Mouse (Mus musculus): ENCODE measurements at regions not wholly inside any gene's neighbourhood (a gene's known extent, or its start where the extent isn't known, plus 50 kb on each side); places are given as distances from the start of the nearest gene placed in this dataset.
"Not testable (repeated sequence)": the region's sequence is repeated elsewhere in the genome, so short reads cannot be mapped to it uniquely, and the experiment has no call there.

DNA sequence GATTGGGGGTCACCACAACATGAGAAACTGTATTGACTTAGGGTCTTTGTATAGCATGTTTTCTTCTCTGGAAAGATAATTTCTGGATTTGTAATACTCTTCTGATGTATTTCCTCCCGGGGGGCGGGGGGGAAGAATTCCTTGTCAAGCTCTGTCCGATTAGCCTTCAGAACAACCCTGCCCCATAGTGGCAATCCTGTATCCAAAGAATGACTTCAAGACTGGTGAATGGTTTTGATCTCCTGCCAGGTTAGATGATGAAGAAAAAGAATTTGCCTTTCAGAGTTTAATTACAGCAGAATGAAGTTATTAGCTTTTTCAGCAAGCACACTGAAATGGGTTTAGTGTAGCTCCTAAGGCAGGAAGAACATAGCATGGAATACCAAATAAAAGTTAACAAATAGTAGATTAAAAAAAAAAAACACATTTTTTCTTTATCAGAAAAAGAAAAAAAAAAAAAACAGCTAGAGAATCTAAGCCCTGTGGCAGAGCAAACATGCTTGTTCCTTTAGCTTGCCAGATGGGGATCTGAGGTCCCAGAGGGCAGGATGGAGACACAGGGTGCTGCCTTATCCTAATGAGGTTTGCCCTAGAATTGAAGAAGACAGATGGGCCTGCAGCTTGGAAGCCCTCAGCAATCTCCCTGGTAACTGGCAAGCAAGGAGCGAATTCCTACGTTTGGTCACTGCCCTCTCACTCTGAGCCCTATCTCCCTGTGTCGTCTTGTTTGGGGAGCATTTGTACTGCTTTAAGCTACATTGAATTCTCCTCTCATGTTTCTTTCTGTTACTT lies 280.9 kb upstream of the Gm9972 start:
- DNase-seq, result no peak

DNA sequence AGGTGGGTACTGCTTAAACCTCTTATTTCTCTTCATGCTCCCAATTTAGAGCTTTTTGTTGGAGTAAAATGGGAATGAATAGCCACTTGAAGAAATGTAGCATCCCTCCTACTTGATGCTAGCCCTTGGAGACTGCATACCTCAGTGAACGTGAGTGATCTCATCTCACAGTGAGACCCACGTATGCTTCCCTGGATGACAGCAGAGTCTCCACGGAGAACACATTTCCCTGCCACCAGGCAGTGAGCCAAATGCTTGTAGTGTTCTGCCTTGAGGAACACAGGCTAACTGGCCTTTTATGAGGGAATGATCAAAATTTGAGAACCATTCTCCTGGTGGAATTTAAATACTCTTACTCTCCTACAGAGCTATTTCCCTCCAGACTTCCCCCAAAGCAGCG lies 280.1 kb upstream of the Gm9972 start:
- DNase-seq, result no peak

DNA sequence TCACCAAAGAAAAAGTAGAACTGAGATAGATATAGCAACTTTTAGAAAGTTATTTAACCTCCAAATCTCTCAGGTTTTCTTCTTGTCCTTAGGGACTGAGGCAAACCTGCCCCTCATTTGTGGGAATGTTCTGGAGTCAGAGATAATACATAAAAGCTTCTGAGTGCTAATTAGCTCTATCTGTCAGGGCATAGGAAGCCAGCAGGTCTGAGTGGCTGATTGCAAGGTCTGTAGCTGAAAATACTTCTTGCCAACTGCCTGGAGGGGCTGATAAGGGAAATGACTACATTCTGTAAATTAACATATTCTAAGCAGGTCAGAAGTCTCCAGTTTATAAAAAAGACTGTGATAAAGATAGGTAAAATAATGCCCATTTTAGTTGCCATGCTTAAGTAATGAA lies 270.3 kb upstream of the Gm9972 start:
- no peak for DNase-seq

DNA sequence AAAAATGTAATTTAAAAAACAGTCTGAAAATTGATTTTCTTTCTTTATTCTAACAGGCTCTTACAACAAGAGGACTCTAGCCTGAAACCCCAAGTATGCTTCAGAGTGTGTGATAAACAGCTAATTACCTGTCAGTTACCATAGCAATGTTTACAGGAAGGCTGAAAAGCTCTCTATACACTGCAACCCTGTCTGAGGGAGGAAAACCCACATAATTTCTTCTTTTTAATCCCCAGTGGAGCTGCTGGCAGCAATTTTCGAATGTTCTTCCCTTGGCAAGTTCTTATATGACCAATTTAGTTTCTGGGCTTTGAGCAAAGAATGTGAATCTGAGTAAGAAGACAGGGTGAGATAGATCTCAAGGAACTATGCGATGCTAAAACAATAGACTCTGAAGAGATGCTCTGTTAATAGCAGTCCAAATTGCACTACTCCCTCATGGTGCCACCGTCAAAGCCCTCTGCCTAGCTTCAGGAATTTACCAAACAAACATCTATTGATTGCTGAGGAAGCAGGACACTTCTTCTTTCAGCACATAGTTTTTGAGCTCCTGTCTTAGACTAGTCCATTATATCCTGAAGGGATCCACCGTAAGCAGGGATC lies 260.4 kb upstream of the Gm9972 start:
- DNase-seq, result no peak

DNA sequence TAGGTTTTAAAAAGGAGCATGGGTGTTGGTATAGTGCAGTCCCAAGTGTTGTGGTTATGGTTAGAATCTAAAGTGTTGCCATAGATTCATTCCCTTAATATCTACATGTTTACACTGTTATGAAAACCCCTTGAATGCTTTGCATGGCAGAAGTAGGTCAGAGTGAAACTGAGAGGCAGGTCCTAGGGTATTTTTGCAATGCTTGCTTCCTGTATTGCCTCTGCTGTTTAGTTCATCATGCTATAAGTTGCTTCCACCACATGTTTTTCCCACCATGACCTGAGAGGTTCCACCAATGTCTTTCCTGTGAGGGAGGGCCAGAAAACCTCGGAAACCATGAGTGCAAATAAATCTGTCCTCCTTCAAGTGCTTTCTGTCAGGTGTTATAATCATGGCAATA lies 224.1 kb upstream of the Gm9972 start:
- DNase-seq, result no peak

DNA sequence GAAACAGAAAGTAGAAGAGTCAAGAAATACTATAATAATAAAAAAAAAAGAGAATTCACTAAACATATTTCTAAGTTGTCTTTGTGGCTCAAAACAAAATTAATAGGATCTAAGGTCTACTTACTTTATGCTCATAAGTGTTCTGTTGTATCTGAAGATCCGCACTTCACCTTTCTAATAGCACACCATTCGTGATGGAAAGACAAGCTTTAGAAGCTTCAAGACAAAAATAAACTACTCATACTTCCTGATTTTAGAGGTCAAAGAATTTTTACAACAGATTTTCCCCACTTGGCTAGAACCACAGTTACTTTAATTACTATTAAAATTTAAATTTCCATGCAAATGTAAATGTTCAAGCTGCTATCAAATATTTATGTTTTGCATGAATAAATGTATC lies 219.8 kb upstream of the Gm9972 start:
- no peak for DNase-seq

DNA sequence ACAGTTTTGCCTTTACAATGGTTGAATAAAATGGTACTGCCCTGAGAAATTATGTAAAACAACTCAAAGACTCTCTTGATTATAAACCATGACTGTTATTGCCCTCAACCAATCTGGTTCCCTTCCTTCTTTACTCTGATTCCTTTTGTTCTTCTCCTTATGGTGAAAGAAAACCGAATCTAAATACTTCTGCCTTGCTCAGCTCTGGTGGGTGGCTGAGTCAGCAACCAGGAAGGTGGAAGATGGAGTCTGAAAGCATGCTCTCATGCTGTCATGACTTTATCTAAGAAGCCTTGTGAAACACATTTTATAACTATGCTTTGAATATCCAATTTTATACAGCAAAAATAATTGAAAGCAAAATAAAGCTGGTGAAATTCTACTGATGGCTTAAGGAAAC lies 212.7 kb upstream of the Gm9972 start:
- peak; percentile 7 for DNase-seq

DNA sequence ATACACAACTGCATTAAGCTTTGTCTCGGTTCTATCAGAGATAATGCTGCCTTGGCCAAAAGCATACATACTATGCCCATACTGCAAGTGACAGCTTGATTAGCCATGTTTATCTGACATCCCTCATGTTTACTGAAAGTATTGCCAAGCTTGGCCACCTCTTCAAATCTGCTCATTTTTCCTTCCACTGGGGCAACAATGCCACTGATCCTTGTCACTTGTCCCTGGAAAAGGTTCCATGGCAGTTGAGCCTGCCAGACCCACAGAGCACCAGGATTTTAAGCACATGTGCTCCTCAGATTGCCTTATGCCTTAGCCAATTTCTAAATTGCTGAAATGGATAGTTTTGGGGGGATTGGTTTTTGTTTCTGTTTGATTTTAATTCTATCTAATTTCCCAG lies 189.8 kb upstream of the Gm9972 start:
- DNase-seq, result no peak

DNA sequence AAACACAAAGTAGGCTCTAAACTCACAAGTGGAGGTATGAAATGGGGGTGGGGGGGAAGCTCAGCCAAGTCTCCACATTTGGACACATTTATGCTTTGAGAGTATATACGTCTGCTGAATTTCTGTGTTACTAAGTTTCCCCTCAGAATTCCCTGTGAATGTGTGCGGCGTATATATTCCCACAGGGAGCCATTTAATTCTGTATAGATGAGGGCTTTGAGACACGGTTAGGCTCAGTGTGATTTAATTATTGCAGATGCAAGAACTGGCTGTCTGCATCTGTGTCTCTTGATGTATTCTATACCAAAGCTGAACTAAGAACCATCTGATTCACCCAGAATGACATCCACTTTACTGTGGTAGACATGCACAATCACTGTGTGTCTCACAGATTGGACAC lies 181.1 kb upstream of the Gm9972 start:
- DNase-seq, result no peak

DNA sequence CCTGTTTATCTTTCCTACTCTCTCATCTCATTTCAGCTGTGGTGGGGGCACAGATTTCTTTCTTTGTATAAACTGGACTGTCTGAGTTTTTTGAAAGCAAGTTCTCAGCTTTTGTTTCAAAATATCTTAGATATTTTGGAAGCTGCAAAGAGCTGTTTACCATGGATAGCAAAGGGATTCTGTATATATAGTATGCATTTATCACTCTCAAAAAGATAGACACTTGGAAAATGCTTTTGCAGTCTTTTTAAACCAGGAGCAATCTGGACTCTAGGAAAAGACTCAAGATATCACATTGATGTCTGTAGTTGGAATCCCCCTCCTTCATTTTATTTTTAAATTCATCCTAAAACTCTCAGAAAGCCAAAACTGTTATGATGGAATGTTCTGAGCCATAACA lies 177.9 kb upstream of the Gm9972 start:
- no peak for DNase-seq

DNA sequence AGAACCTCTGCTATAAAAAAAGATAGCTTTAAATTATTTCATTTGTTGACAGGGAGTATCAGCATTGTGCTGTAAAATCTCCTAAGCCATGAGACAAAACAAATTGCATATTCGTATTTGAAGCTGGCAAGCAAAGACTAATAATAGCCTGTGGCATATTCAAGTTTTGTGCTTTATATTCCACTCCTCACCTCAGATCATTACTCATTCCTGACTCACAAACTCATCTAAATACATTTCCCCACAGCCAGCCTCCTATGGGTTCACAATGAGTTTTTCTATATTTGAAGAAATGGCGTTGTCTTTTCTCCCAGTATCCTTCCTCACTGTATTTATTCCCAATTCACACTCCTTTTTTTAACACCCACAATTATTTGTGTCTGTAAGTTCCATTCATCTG lies 161.5 kb upstream of the Gm9972 start:
- DNase-seq, result no peak

DNA sequence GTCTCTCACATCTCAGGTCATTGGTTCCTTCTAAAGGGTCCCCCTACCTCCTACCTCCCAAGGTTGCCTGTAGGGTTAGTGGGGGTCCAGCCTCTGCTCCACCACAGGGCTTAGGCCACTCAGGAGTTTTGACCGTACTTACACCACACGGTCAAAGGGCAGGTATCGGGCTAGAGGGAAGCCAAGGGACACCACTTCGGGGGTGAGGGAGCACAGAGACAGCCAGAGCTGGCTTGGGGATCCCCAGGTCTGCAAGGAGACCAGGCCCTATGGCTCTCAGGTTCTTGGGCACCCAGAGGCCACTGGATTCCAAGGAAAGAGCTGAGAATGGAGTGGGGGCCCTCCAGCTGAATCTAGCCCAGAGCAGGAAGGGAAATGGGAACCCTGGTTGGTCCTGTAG lies 135.5 kb upstream of the Gm9972 start:
- DNase-seq, result no peak

DNA sequence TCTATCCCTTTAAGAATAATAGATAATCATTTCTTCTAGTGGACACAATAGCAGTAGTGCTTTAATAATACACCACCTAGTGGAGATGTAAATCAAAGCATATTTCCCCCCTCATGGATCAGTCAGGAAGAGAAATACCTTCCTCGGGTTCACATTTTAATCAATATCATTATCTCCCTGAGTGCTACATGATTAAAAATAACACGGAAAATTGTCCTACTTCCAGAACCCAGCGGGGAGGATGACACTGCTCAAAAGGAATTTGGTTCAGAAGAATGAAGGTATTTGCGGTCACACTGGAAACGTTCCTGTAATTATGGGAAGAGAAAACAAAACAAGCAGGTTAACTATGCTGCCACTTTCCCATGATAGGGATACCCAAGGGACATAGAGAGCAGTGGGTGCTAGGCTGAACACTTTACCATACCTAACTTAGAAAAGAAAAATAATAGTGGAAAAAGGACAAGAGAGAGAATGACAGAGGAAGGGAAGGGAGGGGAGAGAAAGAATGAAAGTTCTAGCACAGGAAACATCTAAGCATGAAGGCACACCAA lies 132.0 kb upstream of the Gm9972 start:
- DNase-seq, result no peak

DNA sequence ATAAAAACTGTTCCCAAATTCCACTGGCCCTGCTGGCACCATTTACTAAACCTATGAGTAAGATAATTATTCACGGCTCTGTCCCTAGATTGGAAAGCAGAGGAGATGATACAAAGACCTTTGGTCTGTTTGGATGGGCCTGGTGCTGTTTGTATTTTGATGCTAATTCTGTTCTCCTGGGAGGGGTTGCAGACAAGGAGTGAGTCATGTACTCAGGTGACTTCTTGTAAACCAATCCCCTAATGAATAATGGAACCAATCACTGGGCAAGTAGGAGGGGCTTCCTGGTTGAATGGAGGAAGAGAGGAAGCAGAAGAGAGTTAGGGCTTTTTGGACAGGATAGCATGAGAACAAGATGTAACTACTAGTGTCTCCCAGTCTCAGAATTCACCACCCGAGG lies 130.0 kb upstream of the Gm9972 start:
- DNase-seq, result no peak

DNA sequence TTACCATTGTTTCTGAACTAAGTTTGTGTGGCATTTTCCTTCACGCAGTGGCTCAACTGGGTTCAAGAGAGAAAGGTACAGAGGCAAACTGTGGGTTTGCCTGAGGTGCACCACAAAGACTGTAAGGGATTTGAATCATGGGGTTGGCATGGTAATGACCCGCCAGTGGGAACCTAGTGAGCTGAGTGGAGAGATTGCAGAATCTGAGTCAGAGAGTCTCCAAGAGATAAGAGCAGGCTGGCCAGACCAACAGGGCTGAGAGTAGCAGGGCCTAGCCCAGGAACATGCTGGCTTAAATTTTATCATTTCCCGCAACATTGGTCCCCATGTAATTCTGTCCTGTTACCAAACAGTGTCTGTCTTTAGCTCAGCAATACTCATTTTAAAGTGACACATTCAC lies 129.5 kb upstream of the Gm9972 start:
- no peak for DNase-seq

DNA sequence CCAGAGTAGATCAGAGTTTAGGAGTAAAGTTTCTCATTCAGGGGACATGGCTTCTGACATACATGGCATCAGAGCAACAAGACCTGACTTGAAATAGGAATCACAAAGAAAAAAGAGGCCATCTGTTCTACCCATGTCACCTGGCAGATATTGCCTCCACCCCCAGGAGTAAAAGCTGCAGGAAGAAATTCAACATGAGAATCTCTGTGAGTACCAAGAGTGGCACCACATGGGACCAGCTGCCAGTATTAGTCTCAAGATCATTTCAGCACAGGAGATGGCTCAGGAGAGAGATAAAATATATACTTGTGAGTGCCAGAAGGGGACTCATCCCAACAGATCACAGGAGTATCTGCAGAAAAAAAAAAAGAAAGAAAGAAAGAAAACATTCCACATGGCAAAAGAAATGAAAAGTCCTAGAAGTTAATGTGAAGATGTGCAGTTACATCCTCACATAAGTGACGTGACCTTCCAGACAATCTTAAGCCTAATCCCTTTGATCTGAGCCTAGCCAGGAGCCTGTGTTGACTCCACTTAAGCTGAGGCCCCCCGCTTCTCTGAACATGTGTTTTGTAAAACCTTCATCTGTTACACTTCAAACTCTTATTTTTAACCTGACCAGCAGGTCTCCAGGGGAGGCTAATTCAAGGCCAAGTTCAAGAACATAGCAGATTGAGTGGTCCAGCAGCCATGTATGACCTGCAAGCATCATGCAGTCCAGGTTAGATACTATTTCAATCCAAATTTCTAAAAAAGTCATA lies 118.9 kb upstream of the Gm9972 start:
- no peak for DNase-seq

DNA sequence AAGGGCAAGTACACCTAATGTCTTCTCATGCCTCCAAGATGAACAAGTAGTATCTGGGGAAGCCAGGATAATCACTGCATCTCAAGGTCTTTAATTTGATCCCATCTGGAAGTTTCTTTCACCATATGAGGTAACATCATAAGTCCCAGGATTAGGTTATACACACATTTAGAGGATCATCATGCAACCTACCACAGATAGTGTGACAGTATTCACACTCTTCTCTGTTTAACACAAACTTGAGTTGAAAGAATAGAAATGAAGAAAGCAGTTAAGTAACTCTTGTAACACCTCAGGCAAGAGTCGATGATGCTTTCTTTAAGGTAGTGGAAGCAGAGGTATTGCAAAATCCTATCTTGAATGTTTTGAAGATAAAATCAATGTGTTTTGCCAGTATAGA lies 116.3 kb upstream of the Gm9972 start:
- no peak for DNase-seq

DNA sequence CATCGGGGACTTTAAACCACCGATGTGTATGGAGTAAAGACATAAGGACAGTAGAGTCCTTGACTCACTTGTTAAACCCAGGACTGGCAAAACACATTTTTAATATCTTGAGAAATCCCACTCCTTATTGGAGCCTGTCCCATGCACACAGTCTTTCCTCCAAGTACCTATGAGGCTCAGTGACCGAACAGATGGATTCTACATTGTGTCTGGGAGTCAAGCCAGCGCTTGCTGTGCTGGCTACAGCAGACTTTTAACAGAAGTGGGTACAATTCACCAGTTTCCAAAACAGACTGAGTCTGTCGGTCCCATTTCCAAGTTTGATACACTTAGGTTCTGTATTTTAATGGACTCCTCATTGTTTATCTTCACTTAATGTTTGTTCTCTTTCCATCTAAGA lies 108.4 kb upstream of the Gm9972 start:
- peak; percentile 57 for DNase-seq

DNA sequence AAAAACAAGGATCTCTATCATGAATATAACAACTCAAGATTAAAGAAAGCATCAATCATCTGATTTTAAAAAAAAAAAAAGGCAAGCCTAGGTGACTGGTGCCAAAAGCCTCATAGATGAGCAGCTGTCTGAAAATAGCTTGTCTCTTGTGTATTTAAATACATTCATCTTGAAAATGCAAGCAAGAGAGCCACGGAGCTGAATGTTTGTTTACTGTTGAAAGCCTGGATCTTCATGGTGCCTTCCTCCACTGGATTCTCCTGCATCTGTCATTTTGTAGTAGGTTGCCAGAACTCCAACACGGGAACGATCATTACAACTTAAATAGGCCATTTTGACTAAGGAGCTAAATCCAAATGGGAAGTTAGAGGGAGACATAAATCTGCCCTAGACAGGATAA lies 106.6 kb upstream of the Gm9972 start:
- no peak for DNase-seq

DNA sequence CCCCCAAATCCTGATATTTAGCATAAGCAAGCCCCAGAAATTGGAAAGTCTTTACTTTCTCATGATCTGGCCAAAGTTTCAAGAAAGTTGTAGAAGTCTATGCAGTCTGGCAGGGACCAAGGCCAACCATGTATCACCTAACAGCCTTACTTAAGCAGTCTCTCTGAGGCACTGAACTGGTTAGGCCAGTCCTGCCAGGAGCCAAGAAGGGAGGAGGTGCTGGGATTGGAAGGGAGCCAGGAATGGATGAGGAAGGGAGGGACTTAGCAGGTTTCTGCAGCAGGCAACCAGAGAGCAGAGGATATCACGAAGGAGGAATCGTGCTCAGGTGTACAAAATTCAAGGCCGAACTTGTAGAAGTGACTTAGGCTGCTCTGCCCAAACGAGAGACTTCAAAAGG lies 96.3 kb upstream of the Gm9972 start:
- not testable (repeated sequence) for DNase-seq

DNA sequence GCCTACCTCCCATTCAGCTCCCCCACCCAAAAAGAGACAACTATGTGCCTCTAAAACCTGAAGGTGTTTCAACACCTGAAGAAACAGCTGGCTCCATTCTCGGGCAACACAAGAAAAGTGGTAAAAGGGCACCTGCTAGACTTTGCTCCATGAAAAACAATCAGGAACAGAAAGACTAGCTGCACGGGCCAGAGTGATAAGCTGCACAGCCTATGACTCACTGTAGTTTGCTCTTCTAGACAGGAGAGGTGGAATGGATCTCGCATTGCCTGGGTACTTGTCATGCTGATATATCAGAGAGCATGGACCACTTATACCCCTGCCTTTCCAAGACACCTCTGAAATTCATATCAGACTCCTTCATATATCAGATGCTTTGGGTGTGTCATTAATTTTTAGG lies 94.0 kb upstream of the Gm9972 start:
- DNase-seq, result no peak

DNA sequence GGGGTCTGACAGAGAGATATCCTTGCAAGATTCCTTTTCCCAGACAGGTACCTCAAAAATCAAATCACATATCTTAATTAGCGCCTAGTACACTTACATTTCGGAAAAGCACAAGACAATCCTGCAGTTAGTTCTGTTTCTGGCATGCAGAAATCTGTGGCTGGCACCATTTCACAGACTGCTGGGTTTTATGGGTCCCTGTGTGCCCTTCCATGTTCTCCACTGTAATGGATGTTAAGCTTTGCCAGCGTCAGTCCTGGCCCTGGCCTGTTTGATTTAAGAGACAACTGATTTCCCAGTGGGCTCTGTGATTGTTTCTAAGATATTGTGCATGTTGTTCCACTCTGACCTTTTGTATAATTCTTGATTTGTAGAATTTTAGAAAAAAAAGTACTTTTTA lies 93.3 kb upstream of the Gm9972 start:
- no peak for DNase-seq

DNA sequence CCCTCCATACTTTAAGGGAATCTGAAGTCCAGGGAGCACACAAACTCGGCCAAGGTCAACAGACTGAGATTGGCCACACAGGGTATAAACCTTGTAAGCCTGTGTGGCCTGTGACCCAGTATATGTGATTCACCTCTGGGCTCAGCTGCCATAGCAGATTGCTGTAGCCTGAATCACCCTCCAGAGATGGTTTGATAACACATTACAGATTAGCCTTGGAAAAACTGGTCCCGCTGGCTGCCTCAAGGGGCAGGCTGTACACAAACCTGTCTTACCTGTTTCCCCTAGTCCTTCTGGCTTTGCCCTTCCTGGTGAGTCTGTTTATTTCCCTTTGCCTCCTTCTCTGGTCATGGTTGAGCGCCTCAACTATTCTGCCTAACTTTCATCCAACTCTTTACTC lies 91.0 kb upstream of the Gm9972 start:
- no peak for DNase-seq

DNA sequence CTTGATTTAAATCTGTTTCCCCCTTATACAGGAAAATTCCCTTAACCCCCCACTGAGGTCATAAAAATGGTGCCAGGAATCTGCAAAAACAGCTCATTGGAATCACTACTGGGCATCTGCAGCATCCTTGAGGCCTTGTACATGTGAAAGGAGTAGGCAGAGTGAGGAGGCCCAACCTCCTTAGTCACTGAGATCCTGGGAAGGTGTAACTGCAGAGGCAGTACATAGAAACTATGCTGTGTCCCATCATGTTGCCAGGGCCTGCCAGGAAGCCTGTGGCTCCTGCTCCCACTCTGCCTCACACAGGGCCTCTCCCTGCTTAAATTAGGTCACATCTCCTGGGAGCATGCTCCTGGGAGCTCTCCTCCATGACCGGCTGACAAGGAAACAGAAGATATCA lies 85.7 kb upstream of the Gm9972 start:
- no peak for DNase-seq
